Mouse (Mus musculus): ENCODE results near the gene Stat2. TPM values are rescaled to one million over a fixed set of nuclear protein-coding genes. Genes with fewer than 3 reads are reported as not detected.

The Stat2 gene
- total and polyA plus RNA-seq, 2 experiments = 17.6 to 46.6 TPM

GRCm38 (mm10) chr10:128297622-128298021 is 27.3 kb downstream of the Stat2 start:
- Histone ChIP-seq H3K4me3 (ENCODE audit: insufficient read depth, low read depth, low read length) (no peak overlapping the region), H3K79me2 (ENCODE audit: control insufficient read depth, insufficient read depth, low read length) (no peaks in the 10 kb centered on the region), H3K4me1 (ENCODE audit: control insufficient read depth, insufficient read depth, low read length) (peaks cover 3% of the 10 kb centered on the region), H3K27me3 (ENCODE audit: control insufficient read depth, insufficient read depth, low read length) (no peaks in the 10 kb centered on the region), H3K9ac (ENCODE audit: low read depth, low read length) (no peak overlapping the region), H3K27ac (replicated peaks; ENCODE audit: insufficient read depth, low read depth, low read length) (0 out of 2 replicates have a peak overlapping the region, but pooled peaks have one; percentile 1), H3K36me3 (ENCODE audit: control insufficient read depth, insufficient read depth, low read length) (peaks cover 7% of the 10 kb centered on the region)
- no peak for DNase-seq (ENCODE audit: extremely low read depth, low read depth, low spot score)
- WGBS = 69% methylated on average over 11 of the region's 11 CpGs
- no peak for TF ChIP-seq POLR2A (IDR thresholded peaks at IDR 0.05; ENCODE audit: extremely low read depth, insufficient read depth, low read length)
- no peak for TF ChIP-seq CTCF (IDR thresholded peaks at IDR 0.05; ENCODE audit: low read depth, low read length)

GRCm38 (mm10) chr10:128298243-128298642 is 27.9 kb downstream of the Stat2 start:
- H3K4me3 ChIP-seq (ENCODE audit: insufficient read depth, low read depth, low read length) = no peak overlapping the region
- H3K27me3 ChIP-seq (ENCODE audit: control insufficient read depth, insufficient read depth, low read length) = no peaks in the 10 kb centered on the region
- WGBS = 54% methylated on average over 6 of the region's 6 CpGs
- H3K27ac ChIP-seq (replicated peaks; ENCODE audit: insufficient read depth, low read depth, low read length) = 0 out of 2 replicates have a peak overlapping the region, but pooled peaks have one; percentile 1
- TF ChIP-seq CTCF (IDR thresholded peaks at IDR 0.05; ENCODE audit: low read depth, low read length) (no peak), POLR2A (IDR thresholded peaks at IDR 0.05; ENCODE audit: extremely low read depth, insufficient read depth, low read length) (no peak)
- H3K36me3 ChIP-seq (ENCODE audit: control insufficient read depth, insufficient read depth, low read length) = 0 out of 2 replicates have a peak, but pooled peaks cover 2% of the 10 kb centered on the region
- peak; percentile 47 for DNase-seq (ENCODE audit: extremely low read depth, low read depth, low spot score)
- H3K9ac ChIP-seq (ENCODE audit: low read depth, low read length) = no peak overlapping the region
- peaks cover 3% of the 10 kb centered on the region for H3K4me1 ChIP-seq (ENCODE audit: control insufficient read depth, insufficient read depth, low read length)
- no peaks in the 10 kb centered on the region for H3K79me2 ChIP-seq (ENCODE audit: control insufficient read depth, insufficient read depth, low read length)

GRCm38 (mm10) chr10:128298702-128299171 is 28.4 kb downstream of the Stat2 start, which contains the start of gene Il23a:
Il23a (minus strand) TSS chr10:128298752.
- H3K27me3 ChIP-seq (ENCODE audit: control insufficient read depth, insufficient read depth, low read length) = no peaks in the 10 kb centered on the region
- no peaks in the 10 kb centered on the region for H3K79me2 ChIP-seq (ENCODE audit: control insufficient read depth, insufficient read depth, low read length)
- TF ChIP-seq POLR2A (IDR thresholded peaks at IDR 0.05; ENCODE audit: extremely low read depth, insufficient read depth, low read length) (no peak), CTCF (IDR thresholded peaks at IDR 0.05; ENCODE audit: low read depth, low read length) (no peak)
- DNase-seq (ENCODE audit: extremely low read depth, low read depth, low spot score) = no peak
- no peaks in the 10 kb centered on the region for H3K36me3 ChIP-seq (ENCODE audit: control insufficient read depth, insufficient read depth, low read length)
- H3K4me3 ChIP-seq (ENCODE audit: insufficient read depth, low read depth, low read length) = no peak within 1 kb of the TSS
- no peak within 1 kb of the TSS for H3K9ac ChIP-seq (ENCODE audit: low read depth, low read length)
- WGBS = 36% methylated on average over 11 of the region's 11 CpGs
- peaks cover 3% of the 10 kb centered on the region for H3K4me1 ChIP-seq (ENCODE audit: control insufficient read depth, insufficient read depth, low read length)
- H3K27ac ChIP-seq (replicated peaks; ENCODE audit: insufficient read depth, low read depth, low read length) = 0 out of 2 replicates have a peak within 1 kb of the TSS, but pooled peaks have one; percentile 1

- TF ChIP-seq POLR2A (IDR thresholded peaks at IDR 0.05; ENCODE audit: extremely low read depth, insufficient read depth, low read length) = no peak
- no peak for TF ChIP-seq CTCF (IDR thresholded peaks at IDR 0.05; ENCODE audit: low read depth, low read length)
- peak overlapping the region; percentile 95 for H3K27ac ChIP-seq (replicated peaks; ENCODE audit: insufficient read depth, low read depth, low read length)
- peaks cover 5% of the 10 kb centered on the region; the same call in 1 of the 2 replicates for H3K4me1 ChIP-seq (ENCODE audit: control insufficient read depth, insufficient read depth, low read length)
- peak overlapping the region; percentile 63 for H3K4me3 ChIP-seq (ENCODE audit: insufficient read depth, low read depth, low read length)
- DNase-seq (ENCODE audit: extremely low read depth, low read depth, low spot score) = peak; percentile 24
- H3K27me3 ChIP-seq (ENCODE audit: control insufficient read depth, insufficient read depth, low read length) = no peaks in the 10 kb centered on the region
- WGBS = 25% methylated on average over 3 of the region's 3 CpGs
- no peaks in the 10 kb centered on the region for H3K36me3 ChIP-seq (ENCODE audit: control insufficient read depth, insufficient read depth, low read length)
- H3K9ac ChIP-seq (ENCODE audit: low read depth, low read length) = peak overlapping the region; percentile 80
- H3K79me2 ChIP-seq (ENCODE audit: control insufficient read depth, insufficient read depth, low read length) = peaks cover 3% of the 10 kb centered on the region; the same call in 1 of the 2 replicates
These were observed 32.0 kb downstream of the Stat2 start for GRCm38 (mm10) chr10:128302357-128302756.

- Histone ChIP-seq H3K9ac (ENCODE audit: low read depth, low read length) (peak overlapping the region; percentile 80), H3K36me3 (ENCODE audit: control insufficient read depth, insufficient read depth, low read length) (no peaks in the 10 kb centered on the region), H3K79me2 (ENCODE audit: control insufficient read depth, insufficient read depth, low read length) (peaks cover 3% of the 10 kb centered on the region; the same call in 1 of the 2 replicates), H3K27me3 (ENCODE audit: control insufficient read depth, insufficient read depth, low read length) (no peaks in the 10 kb centered on the region), H3K27ac (replicated peaks; ENCODE audit: insufficient read depth, low read depth, low read length) (peak overlapping the region; percentile 95), H3K4me3 (ENCODE audit: insufficient read depth, low read depth, low read length) (peak overlapping the region; percentile 63), H3K4me1 (ENCODE audit: control insufficient read depth, insufficient read depth, low read length) (peaks cover 5% of the 10 kb centered on the region; the same call in 1 of the 2 replicates)
- WGBS = 0% methylated on average over 9 of the region's 9 CpGs
- TF ChIP-seq POLR2A (IDR thresholded peaks at IDR 0.05; ENCODE audit: extremely low read depth, insufficient read depth, low read length) (no peak), CTCF (IDR thresholded peaks at IDR 0.05; ENCODE audit: low read depth, low read length) (no peak)
- DNase-seq (ENCODE audit: extremely low read depth, low read depth, low spot score) = no peak
These were observed 32.4 kb downstream of the Stat2 start for GRCm38 (mm10) chr10:128302785-128303125.

All from liver, adult 2 months (tissue).